Mouse (Mus musculus) layer of hippocampus, adult 11-12 months (tissue): ENCODE data around the gene Rab24.
A peak's percentile ranks its signal among the peaks of the same experiment; 100 is the strongest.

Source experiments
- DNase-seq: peaks from one replicate; pipeline ENCODE4 v3.0.0; 2022; ENCODE audit warnings: low spot score

Rab24 gene

DNA sequence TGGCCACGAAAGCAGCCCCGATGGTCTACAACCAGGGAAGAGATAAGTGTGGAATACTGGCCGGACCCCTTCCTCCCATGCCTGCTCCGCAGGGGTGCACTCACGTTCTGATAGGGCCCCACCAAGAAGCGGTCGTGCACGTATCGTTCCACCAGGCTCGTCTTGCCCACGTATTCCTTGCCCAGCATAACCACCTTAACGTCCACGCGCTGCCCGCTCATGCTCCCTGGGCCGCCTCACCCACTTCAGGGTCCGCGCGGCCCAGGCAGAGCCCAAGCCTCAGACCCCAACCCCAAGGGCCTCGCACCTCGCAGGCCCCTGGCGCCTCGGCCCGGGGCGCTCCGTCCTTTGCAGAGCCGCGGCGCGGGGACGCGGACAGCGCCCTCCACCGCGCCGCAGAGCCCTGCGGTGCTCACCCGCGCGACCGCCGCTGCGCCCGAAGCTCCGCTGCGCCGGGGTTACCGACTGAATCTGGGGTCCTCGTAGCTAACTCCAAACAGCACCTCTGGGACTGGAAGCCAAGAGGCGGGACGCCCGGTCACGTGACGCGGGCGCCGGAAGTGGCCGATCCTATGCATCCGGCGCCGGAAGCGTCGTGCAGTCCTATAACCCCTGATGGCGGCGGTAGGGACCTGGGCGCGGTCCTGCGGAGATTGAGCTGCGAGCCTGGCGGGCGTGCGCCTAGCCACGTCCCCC is at the start of gene Rab24:
Rab24 (minus strand) TSS at position 513 of the 696 bp plus-strand sequence.
- DNase-seq, result peak; percentile 88

DNA sequence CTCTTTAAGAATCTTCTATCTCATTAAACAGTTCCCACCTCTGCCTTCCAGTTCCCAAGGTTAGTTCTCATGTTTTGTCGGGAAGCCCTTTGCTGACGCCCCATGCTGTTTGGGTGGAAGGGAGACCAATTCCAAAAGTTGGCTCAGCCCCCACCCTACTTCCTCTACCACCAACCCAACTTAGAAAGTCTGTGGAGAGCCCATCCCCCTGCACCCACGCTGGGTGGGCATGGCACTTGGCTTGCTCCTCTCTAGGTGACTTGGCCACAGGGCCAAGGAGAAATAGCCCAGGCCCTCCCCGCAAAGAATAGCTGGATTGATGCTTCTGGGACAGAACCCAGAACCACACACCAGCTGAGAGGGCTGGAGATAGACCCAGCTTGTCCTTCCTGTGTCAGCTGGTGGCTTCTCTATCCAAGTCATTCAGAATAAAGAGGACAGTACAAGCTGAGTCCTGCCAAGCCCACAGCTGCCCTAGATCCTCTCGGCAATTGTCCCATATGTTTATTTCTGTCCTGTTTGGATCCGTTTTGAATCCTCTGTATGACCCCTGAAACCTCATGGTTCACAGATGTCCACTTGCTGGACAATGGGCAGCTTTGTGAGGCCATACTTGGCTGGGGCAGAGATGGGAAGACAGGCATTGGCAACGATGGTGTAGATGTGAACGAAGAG is 49.4 kb upstream of the Rab24 start:
- peak; percentile 75 for DNase-seq

DNA sequence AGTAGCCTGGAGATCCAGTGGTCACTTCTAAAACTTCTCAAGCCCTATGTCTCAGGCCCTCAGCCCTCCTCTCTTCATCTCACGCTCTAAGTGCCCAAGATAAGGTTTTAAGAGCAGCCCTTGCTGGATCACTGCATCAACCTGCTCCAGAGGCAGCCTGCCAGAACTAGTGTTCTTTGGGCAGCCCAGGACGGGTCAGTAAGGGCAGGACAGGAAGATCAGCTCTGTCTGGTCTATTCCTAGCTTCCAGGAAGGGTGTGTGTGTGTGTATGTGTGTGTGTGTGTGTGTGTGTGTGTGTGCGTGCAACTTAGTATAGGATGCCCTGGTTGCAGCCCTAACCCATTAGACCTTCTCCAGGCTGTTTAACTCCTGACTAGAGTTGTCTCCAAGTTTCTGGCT is 48.5 kb upstream of the Rab24 start:
- DNase-seq, result no peak

DNA sequence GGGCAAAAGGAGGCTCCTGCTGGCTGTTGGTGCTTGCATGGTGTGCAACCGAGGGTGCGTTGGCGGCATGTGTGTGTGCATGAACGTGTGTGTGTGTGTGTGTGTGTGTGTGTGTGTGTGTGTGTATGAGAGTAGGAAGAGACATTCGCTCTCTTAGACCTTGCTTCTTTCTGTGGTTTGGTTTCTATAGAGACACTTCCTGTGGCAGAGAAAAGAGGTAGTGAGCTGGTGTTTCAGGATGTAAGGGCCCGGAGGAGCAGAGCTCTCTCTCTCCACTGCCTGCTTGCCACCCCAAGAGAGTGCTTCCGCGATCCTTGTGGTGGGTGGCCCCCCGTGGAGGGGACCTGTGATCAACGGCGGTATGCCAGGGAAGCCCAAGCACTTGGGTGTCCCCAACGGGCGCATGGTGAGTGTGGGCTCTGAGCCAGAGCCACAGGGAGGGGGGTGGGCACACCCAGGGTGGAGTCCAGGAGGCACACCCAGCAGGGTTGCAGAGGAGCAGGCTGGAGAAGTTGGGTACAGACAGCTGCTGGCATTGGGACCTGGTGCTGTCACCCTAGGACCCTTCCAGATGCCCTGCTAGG is 47.9 kb upstream of the Rab24 start, which contains the start of gene Rgs14:
Rgs14 (plus strand) TSS at position 202 of the 584 bp plus-strand sequence.
- DNase-seq, result peak; percentile 70

DNA sequence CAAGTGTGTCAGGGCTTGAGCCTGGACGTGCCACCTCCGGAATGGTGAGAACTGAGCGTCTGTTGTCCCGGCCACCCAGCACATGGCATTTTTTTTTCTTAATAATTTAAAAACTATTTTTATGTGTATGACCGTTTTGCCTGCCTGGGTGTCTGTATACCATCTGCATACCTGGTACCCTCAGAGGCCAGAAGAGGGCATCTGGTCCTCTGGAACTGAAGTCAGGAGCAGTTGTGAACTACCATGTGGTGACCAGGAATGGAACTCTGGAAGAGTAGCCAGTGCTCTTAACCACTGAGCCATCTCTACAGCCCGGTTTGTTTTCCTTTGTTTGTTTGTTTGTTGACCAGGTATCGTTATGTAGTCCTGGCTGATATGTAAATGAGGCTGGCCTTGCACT is 46.7 kb upstream of the Rab24 start:
- no peak for DNase-seq

DNA sequence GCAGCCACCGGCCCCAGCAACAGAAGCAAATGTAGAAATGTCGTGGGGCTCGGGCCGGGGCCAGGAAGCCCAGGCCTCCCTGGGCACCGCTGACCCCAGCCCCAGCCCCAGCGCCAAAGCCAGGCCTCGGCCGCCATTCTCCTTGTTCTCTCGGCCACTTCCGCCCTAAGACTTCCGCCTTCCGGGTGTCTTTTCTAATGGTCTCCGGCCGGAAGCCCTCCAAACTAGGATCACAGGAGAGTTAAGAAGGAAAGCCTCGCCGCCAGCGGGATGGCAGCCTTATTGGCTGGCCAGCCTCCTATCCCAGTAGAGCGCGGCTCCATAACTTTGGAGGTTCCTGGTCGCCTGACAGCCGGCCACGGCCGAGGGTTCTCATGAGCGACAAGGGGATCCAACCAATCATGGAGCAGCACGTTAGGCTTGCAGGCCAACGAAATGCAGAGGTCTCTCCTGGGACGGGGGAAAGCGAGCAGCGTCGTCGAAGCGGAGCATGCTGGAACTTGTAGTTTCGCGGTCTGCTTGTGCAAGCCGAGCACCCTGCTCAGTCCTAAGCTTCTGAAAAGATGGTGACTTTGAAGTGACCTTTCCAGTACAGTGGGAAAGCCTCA is 40.8 kb upstream of the Rab24 start, which contains the start of gene Lman2:
Lman2 (minus strand) TSS at position 331 of the 608 bp plus-strand sequence.
- peak; percentile 98 for DNase-seq

DNA sequence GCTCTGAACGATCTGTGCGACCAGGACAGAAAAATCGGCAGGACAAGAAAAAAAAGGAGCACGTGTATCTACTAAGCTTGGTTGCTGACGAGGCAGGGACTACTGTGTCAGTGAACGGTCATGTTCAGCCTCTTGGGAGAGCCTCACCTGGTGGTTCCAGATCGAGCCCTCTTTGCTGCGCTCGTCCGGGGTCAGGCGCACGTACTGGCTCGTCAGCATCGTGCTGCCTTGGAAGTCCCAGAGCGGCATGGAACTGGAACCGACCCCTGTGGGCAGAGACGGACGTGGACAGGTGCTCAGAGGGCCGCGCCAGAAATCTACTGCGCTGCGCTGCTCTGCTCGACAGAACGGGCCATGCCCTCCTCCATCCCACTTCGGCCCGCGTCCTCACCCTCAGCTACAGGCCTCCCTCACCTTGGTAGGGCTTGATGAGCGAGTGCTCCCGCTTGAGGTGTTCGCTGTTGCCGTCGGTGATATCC is 40.3 kb upstream of the Rab24 start:
- no peak for DNase-seq

DNA sequence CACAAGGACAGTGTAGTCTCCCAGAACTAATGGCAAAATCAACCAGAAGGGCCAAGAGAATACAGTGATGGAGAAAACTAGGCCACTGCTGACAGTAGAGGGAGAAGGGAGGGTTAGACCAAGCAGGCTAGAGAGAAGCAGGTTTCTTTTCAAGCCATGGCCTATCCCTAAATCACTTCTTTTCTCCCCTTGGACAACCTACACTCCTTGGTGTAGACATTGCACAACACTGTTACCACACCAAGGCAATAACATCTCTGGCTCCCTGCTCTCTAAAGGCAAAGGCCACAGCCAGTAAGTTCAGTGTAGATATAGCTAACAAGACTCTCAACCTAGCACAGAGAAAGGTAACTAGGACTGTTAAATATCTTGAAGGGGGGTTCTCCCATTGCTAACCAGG is 39.4 kb upstream of the Rab24 start:
- DNase-seq, result no peak

DNA sequence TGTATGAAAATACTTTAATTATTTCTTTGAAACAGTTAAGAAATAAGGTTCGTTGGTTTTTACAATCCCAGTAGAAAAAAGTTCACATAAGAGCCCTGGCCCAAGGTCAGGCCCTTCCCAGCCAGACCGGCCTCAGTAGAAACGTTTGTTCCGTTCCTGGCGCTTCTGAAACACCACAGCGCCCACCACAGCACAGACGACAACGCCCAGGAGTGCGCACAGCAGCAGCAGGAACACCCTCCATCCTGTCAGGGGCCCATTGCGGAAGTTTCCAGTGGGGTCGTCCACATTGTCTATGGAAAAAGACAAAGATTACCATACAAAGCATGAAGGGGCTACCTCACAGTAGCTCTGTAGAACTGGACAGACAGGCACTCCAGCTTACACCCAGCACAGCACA is 25.0 kb upstream of the Rab24 start:
- no peak for DNase-seq

DNA sequence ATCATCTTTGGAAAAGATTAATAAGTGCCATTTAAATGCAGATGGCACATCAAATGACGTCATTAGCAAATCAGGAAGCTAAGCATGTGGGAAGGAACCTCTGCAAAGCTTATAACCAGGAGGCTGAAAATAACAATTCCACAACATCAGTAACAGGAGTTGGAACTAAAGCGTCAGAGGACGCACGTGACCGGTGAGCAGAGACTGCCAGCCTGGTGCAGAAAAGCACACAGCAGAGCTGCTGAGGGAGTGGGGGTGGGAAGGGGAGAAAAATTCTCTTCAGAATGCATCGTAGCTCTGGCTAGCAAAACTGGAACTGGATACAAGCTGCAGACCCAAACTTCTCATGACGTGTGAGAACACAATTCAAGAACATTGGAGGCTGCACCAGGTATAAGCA is 22.5 kb upstream of the Rab24 start:
- peak; percentile 40 for DNase-seq

DNA sequence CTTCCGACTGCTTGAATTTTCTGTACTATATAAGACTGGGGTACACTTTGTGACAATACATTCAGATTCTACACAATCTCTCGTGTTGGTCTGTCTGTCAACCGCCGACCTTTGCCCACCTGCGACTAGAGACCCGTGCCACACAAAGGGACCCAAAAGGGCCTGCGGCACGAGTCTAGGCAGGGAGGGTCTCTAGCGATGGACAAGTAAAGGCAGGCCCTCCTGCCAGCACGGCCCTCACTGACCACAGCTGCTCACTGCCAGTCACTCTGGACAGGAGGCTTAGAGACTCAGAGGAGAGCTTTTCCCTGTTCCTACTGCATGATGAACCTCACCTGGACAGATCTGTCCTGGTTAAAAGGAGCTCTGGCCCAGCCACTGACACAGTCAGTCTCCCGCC is 20.7 kb upstream of the Rab24 start:
- no peak for DNase-seq

DNA sequence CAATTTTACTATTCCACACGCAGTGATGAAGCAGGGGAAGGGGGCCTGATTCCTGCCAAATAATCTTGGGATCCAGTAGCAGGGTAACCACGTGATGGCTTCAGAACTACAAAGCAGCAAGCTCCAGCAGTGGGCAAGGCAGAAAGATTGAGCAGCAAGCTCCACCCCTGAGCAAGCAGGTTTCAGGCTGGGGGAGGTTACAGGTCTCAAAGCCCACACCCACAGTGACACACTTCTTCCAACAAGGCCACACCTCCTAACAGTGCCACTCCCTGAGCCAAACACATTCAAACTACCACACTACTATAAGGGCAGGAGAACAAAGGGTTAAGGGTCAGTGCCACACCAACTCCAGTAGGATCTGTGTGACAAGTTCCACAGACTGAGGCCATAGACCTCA is 17.5 kb upstream of the Rab24 start:
- DNase-seq, result no peak

DNA sequence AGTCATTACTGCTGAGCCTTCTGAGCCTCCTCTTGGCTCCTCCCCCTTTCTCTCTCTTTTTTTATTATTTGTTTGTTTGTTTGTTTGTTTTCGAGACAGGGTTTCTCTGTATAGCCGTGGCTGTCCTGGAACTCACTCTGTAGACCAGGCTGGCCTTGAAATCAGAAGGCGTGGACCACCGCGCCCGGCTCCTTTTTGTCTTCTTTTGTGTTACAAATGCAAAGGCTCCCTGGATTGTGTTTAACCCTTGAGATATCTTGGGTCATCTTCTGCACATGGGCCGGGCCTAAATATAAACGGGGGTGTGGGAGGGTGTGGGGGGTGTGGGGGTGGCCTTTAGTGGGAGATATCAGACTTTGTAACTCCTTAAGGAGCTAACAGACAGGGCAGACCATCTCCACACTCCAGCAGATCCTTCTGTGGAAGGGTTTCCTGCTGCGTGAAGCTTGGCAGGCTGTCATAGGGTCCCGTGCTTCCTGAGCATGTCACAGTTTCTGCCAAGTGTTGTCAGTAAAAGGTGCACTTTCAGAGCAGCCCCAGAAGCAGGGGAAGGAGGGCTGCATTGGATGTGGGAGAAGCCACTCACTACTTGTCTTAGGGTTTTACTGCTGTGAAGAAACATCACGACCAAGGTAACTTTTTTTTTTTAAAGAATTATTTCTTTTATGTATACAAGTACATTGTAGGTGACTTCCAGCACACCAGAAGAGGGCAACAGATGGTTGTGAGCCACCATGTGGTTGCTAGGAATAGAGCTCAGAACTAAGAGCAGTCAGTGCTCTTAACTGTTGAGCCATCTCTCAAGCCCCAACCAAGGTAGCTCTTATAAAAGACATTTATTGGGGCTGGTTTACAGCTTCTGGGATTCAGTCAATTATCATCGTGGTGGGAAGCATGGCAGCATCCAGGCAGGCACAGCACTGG is 16.6 kb upstream of the Rab24 start:
- peak; percentile 30 for DNase-seq

DNA sequence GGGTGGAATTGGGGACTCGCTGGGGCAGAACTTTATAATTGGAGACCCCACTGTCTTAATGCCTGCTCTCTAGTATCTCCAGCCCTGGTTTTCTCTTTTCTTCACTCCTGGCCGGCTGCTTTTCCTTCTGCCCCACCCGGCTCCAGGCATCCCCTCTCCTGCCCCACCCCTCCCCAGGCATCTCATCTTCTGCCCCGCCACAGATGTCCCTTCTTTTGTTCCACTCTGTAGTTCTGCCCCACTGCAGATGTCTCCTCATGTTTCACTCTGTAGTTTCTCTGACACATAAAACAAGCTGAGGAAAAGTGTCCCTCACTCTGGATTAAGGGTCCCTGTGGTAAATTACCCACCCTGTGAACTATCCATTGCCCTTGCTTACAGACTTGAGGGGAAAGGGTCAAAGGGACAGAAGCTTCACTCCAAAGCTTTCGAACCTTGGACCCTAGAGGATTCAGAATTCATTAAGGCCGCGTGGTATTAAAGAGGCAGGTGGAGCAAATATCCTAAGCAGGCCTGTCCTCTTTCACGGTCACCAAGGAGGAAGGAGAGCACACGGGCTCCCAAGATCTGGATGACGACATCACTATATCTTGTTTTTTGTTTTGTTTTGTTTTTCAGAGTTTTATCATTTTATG is 15.7 kb upstream of the Rab24 start:
- DNase-seq, result no peak

DNA sequence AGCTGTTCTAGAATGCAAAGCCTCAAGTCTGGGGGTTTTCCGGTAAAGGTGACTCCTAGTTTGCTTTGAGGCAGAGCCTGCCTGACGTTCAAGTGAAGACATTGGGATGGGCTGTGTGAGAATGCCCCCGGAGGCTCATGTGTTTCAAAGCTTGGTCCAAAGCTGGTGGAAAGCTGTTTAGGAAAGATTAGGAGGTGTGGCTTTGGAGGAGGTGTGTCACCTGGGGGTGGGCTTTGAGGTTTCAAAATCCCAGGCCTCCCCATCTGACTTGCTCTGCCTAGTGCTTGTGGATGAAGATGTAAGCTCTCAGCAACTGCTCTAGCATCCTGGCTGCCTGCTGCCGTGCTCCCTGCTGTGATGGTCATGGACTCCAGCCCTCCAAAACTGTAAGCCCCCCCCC is 14.0 kb upstream of the Rab24 start:
- no peak for DNase-seq

DNA sequence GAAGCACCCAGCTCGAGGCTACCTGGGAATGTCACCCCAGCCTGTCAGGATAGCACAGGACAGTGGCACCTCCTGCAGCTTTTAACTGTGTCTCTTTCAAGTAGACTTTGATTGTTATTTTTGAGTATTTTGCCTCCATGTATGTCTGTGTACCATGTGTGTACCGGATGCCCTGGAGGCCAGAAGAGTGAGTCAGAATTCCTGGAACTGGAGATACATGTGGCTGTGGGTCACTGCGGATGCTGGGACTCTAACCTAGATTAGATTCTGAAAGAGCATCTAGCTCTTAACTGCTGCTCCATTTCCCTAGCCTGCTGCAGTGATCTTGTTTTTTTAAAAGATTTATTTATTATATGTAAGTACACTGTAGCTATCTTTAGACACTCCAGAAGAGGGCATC is 10.6 kb upstream of the Rab24 start:
- no peak for DNase-seq

DNA sequence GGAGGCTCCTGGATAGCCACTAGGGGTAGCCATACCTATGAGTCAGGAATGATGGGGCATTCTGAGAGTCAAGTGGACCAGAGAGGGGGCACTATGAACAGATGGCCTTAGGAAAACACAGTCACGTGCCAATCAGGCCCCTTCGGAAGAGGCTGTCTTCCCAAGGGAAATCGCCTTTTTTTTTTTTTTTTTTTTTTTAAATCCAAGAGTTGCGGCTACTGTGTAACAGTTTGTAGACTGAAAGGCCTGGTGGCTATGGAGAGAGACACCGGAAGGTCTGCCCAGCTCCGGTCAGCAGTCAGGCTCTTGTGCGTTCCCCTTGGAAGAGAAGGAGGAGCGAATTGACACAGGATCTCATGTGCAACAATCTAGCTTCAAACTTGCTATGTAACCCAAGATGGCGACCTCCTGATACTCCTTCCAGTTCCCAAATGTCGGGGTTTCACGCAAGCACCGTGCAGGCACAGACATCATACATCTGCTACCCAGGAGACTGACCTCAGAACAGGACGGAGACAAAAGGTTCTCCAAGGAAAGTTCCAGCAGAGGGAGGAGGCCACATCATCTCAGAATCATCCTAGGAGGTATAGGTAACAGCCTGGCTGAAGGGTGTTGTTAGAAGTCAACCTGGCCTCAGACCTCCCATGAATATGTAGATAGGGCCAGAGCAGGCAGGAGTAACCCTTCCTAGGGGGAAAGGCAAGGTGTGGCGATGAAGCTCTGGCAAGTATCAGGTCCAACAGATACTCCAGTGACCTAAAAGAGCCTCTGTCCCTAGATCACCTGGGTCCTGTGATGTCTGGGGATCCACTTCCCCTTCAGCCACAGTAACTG is 9.0 kb upstream of the Rab24 start:
- no peak for DNase-seq

DNA sequence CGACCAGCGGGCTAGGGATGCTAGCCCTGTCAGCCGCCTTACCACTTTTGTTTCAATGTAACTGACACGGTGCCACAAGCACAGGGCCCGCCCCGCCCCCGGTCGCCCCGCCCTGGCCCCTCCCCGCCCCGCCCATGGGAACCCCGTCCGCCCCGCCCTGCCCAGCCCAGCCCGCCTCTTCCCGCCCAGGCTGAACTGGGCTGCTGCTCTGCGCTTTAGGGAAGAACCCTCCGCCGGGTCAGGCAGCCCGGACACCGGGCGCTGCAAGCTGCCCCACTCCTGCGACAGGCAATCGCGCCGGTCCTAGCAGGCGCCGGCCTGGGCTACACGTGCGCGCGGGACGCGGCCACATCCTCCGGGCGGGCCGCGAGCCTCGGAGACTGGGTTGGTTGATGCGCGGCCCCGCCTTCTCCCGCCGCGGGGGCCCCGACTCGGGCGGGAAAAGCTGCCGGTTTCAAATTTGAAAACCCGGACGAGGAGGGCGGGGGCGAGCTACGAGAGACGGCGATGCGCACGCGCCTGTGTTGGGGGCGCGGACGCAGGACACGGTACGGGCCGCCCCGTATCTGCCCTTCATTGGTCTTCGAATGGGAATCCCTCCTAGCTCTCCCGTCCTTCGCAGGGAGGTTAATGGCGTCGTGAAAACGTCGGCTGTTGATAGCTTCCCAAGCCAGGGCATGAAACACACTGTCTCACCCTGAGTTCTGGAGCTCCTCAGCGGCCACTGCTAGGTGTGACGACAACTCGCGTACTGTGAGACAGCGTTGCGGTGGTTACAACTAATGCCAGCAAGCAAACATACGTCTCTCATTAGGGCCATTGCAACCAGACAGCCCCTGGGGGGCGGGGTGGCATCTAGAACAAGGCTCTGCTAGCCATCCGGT is 8.2 kb upstream of the Rab24 start, which contains the start of gene Mxd3:
Mxd3 (minus strand) TSS at position 141 of the 884 bp plus-strand sequence.
- DNase-seq, result peak; percentile 72

DNA sequence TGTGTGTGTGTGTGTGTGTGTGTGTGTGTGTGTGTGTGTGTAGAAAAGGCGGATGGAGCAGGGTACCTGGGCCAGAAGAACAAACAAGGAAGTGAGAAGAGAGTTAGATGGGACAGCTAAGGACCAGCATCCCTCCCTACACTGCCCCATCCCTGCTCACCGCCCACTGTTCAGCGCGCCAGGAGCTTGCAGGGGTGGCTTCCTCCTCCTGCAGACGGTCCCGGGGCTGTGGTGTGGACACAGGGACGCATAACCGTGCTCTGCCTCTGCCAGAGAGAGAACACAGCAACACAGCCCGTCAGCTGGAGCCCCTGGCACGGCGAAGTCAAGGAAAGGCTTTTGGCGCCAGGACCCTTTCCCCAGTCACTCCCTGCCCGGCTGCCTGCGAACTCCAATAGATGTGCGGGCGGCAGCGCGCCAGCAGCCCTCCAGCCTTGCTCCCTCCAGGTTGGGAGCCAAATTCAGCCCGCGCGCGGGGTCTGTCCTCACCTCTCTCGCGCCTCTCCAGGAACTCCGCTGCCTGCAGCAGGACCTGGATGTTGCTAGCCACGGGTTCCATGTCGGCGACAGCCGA is 7.5 kb upstream of the Rab24 start:
- peak; percentile 39 for DNase-seq
